Mouse (Mus musculus): Measurements from ENCODE around the gene 4930558K02Rik.
A peak's percentile ranks its signal among the peaks of the same experiment; 100 is the strongest.

DNA sequence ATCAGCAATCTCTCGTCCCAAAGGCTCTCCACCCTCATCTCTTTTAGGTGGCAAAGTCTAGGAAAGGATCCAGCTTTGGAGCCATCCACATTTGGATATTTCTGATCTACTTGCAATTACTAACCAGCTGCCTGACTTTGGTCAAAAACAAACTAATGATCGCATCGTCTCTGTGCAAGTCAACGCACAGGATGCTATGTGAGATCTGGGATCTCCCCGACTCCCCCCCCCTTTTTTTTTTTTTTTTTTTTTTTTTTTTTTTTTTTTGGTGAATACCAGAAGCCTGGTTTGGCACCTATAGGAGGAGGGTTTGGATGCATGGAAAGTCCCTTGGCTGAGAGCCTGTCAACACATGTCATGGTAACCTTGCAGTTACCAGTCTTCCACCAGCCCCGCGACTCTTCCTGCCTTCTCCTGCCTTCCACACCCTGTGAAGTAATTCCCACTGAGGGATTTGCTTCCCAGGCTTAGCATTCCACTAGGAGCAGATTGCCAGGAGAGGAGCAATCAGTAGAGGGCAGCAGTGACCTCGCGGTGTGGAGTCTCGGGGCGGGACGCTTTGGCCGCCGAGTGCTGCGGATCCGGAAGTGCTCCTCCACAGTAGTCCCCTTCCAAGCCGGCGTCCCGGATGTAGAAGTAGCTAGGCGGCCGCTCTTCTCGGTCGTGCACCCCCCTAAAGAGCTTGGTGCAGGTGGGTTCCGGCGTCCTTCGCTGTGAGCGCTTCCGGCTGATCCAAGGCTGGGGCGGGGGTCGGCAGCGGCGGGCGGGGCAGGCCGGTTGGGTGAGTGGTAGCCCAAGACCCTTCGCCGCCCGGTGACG, 10.6 kb downstream of the 4930558K02Rik start, which contains the start of gene Pigc:
- TF ChIP-seq CTCF (IDR thresholded peaks at IDR 0.05; ENCODE audit: low read depth) (peak; percentile 94), EP300 (IDR thresholded peaks at IDR 0.05; ENCODE audit: low read depth) (no peak)

All from liver, postnatal 0 days (tissue).